Mouse (Mus musculus) heart, adult 9 months (tissue): ENCODE measurements around the gene Mcu.

Experiments used
- DNase-seq, 2 experiments: peaks; one replicate each; pipeline ENCODE4 v3.0.0; 2022; ENCODE audit warnings: low spot score in 2 of 2

The Mcu gene

DNA sequence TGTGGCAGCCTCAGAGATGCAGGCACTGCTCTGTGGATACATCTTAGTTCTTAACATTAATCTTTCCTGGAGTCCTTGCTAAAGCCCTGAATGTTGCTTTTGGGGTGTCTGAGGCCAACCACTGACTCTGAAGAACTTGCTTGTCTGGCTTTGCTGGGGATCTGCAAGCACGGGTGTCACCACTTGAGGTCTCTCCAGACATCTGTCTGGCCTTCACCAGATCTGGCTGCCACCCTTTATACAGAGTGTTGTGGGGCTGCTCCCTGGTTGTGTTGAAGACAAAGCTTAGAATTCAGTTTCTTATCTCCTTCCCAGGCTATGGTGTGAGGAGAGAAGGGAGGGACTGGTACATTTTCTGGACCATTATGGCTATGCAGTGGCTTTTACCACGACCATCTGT lies 122.4 kb downstream of the Mcu start:
- DNase-seq = no peak

DNA sequence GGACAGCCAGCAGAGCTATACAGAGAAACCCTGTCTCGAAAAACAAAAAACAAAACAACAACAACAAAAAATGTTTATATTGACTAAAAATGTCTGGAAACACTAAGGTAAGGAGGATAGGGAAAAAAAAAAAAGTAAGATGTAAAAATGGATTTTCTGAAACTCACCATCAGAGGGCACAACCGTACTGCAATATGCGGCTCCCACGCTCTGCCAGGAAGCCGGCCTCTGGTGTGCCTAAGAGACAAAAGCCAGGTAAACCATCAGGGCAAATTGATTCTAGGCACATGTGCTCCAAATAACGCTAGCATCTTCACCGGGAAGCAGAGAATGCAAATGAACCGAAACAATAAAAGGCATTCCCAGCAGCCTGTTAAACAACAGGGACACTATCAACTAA lies 125.6 kb downstream of the Mcu start:
- no peak for DNase-seq

DNA sequence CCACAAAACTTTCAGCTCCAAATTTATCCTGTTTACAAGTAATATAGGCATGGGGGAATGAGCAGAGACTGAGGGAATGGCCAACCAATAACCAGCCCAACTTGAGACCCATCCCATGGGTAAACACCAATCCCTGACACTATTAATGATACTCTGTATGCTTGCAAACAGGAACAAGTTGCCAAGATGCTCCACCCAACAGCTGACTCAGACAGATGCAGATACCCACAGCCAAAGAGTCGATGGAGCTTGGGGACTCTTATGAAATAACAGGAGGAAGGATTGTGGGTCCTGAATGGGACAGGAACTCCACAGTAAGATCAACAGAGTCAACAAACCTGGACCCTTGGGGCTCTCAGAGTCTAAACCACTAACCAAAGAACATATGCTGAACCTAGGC lies 127.1 kb downstream of the Mcu start:
- peak; percentile 27 to 45 for DNase-seq

DNA sequence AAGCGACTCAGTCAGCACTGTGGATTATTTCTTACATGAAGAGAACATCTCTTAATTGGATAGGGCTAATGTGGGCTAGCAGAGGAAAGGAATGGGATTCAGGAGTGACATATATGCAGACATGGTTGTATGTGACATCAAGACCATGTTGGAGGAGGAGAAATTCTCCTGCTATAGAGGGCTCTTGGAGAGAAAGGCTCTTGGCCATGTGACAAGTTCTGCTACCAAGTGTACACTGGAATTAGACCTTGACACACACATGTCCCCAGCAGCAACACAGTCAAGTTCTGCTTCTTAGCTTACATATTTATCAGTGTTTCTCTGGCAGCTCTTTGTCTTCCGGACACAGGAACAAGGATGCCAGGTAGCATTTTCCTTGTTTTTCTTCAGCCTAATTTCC lies 129.1 kb downstream of the Mcu start:
- no peak for DNase-seq

DNA sequence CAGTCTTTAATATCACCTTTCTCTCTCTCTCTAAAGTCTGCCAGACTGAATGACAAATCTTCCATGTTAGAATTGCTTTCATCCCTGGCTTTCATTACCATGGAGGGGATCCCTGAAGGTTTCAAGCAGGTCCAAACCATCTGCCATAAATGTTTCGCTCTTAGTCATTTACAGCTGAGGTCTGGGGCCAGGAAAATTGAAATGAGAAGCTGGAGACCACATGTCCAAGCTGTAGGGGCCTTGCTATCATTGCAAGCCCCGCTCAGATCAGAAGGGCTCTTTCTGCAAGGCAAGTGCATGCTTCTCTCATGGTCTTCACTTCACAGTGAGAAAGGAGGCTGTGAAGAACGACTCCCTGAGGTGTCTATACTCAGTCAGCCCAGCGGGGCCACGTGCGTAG lies 132.2 kb downstream of the Mcu start:
- DNase-seq = no peak

DNA sequence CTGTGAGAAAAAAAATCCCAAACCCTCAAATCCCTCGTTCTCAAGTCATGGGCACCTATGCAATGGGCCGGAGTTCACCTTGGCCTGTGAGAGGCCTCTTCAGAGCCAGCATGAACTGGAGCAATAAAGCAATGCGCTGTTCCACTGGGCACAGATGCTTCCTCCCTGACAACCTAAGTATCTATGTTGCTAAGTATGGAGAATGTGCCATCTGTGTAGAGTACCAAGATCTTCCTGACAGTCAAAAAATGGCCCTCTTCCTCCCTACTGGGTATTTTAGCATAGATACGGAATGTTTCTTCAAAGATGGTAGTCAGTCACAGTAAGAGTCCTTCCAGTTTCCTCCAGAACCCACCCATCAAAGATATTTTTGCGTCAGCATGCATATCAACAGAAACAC lies 135.1 kb downstream of the Mcu start:
- no peak for DNase-seq

DNA sequence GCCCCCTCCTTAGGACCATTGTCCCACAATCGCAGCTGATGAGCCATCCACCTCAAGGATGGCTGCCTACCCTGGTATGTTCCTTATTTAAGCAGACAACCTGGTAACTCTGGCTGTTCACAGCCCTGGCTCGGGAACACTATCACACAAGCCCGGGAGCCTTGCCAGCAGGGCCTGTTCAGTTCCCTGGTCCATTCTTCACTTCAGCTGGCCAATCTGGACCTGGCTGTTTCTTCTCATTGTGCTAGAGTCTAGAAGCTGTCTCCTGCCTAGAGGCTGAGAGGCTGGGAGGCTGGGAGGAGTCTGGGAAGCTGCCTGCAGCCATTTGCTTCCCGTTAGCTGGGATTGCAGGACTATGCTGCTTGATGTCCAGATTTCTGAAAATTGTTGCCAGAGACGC lies 146.0 kb downstream of the Mcu start:
- peak; percentile 50 to 54 for DNase-seq

DNA sequence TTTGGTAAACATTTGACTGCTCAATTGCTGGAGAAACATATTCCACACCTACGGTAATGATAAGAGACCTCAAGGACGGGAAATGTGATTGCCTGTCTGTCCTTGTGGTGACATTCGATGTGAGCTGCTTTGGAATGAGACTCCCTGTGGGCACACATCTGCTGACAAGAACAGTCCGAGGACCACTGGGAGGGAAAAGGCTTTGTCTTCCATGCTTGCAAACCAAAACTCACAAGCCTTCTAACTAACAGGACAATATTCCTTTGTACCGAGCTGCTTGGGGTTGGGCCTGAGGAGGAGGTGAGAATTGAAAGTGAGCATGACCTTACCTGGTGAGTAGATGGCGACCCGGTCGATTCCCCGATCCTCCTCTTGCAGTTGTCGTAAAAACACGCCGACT lies 149.2 kb downstream of the Mcu start:
- no peak for DNase-seq

DNA sequence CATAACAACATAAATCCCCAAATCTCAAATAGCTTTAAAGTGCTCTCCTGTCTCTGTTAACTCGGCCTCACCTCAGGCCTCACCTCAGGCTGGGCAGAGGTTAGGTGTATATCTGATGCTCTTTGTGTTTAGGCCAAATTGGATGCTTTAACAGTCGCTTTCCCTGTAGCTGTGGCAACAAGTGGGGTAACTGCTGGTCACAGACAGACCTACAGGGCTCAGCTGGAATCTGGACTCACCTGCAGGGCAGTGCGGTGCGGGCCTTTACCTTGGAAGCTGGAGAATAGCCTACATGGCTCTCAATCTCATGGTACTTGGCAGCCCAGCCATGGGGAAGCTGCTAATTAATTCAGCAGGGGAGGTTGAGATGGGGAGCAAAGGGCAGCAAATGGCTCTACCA lies 149.9 kb downstream of the Mcu start:
- DNase-seq = no peak

DNA sequence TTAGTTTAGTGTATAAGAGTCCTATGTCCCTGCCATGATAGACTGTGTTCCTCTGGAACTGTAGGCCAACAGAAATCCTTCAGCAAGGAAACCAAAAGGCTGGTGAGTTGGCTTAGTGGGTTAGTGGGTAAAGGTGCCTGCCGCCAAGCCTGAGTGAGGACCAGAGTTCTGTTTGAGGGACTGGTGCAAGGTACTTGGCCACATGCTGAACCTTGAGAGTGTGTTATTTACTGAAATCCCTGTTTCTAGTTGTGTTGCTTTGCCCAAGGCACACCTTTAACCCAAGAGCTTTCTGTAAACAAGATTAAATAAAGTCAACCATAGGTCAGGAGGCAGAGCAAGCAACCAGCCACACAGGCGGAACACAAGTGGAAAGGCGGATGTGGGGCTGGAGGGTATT lies 150.9 kb downstream of the Mcu start:
- DNase-seq = no peak

DNA sequence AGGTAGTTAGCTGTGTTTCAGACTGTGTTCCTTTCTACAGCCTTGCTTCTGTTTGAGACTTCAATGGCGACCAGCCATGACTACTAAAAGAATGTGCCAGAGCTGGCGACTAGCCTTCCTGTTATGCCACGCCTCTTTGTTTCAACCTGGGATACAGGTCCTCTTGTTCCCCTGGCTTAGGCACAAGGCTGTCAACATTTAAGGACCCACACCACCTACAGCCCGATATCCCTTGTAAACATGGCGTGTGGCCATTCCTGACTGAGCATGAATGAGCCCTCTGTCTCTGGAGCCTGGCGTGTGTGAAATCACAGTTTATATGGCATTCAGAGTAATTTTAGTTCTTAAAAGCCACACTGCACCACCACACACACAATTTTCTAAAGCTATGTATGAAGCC lies 154.2 kb downstream of the Mcu start:
- DNase-seq = no peak

DNA sequence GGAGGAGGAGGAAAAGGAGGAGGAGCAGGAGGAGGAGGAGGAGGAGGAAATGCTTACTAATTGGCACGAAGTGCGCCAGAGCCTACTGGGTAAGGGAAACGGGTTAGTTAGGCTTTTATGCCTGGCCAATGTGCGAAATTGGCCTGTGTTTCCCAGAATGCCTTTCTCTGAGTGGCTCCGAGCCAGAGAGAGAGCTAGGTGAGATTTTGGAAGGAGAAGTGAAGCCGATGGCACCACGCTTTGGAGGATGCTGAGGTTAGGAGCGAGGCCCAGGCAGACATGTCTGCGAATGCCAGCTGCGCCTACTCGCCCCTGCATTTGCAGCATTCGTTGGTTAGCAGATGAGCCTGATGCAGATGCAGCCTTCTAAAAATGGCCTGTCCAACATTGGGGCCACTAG lies 156.7 kb downstream of the Mcu start:
- no peak for DNase-seq

DNA sequence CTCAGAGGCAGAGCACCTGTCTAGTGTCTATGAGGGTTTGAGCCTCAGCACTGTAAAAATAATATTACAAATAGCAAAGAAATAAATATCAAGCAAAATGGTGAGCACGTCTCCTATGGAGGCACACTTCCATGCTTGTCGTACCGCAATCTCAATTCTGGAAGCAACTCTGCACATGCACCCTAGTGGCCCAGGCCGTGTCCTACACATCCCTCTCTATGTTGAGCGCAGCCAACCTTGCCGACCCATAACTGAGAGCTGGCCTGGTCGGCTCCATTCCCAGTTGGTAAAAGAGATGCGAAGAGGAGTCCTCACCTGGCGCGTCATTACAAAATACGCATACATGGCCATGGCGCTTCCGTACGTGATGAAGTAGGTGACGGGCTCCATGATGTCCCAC lies 161.9 kb downstream of the Mcu start:
- DNase-seq = no peak

DNA sequence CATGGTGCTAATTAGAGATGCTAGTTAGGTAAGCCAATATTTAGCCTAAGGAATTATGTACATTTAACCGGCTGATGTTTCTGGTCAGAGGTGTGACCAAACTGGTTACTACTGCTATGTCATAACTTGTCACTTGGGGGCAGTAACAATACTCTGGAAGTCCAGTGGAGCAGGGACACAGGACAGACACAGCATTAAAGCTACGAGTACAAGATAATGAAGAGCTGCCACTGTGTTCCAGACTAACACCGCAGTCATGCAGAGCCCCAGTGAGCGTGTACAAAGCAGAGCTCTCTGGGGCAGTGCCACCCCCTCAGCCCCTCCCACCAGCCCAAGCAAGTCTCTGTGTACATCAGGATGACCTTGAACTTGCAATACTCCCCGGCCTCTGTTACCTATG lies 164.7 kb downstream of the Mcu start:
- peak in 1 of 2 experiments; percentile 27 for DNase-seq

DNA sequence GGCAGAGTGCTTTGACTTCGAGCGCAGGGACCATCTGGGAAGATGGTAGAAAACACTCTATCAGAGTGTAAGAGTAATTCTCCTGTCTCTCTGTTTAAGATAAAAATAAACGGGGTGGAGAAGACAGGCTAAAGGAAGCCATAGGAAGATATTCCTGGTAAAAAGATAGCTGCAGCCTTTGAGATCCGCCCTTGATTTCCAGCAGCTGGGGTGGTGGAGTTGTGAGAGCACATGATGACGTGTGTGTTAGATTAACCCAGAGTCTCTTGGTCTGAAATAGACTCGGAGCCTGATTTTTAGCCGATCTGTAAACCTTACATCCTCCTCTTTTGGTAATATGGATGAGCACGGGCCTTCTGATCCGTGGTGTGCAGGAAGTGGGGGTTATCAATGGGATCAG lies 168.9 kb downstream of the Mcu start:
- DNase-seq = no peak

DNA sequence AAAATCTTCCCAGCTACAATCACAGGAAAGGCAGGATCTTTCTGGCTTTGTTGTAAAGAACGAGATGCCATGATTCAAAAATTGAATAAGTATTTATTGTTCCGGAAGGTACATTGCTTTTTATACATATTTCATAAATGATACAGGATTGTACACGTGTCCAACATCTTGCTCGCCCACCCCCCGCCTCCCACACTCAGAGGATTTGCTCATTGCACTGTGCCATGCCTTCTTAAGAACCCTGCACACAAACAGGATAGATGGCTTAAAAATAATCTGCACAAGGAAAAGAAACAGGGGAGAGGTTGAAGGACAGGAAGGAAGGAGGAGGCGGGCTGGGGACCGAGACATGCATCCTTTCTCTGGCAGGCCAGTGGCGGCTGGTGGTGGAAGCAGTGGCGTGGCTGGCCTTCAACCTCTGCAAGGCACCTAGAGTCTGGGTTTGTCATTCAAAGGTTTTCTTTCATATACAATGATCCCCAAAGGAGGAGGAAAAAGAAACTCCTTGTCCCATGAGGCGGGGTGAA lies 169.5 kb downstream of the Mcu start:
- DNase-seq = no peak

DNA sequence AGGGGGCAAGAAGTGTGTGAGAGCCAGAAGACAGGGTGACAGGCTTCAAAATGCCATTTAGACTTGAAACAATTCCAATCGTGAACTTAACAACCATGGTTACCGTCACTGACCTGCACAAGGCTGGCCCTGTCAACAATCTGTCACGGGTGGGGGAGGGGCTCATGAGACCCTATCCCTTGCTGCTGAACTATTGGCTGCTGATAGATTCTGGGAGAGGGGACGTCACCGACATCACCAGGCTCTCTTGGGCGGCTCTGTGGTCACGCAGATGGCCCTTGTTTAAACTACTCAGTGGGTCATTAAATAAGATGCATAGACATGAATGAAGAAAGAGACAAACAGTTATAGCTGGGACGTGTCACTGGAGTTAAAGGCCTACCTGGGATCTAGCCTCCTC lies 171.9 kb downstream of the Mcu start:
- DNase-seq = no peak

DNA sequence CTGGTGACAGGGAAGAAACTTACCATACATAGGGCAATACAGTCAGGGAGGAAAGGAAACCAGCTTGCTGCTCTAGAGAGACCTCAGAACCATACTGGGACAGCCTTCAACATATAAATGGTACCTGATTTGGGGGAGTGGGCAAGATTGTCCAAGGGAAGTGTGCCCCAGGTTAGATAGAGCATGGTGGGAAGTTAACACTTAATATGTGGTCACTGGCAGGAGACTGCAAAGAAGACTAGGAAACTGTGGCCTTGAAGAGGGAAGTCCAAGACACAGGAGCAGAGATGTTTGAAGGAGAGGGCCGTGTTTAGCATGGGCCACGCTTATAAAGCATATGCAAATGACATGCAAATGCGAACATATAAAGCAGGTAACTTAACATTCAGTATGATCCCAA lies 172.4 kb downstream of the Mcu start:
- no peak for DNase-seq

DNA sequence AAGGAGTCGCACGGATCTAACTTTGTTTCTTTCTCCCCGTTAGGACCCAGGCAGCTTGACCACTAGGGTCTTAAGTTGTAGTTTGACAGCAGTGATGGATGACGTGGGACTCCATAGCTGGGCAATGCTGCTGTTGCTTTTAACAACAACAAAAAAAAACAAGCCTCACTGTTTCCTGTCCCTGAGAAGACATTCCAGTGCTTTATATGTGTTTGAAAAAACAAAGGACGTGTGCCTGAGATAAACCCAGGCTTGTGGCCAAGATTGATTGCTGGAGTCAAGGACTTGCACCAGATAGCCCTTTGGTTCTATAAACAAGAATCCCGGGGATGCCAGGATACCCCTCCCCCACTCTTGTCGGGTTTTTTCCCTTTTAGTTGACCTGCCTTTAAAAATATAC lies 173.3 kb downstream of the Mcu start:
- DNase-seq = peak in 1 of 2 experiments; percentile 10

DNA sequence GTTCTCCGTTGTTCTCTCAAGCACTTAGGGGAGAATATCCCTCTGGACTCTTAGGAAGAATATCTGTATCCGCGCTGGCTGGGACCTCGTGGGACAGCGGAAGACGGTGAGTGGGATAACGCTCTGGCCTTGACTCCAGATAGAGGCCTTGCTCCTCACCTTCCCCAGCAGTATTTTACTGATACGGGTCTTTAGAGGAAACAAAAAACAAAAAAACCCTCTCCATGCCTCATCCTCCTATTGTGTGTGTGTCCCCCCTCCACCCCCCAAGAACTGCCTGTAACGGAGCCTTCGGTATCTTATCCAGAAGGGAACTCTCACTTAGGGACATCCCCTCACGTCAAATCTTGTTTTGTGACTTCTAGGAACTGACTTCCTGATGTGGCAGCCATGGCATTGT lies 174.8 kb downstream of the Mcu start, which contains the start of gene Oit3:
TSS of gene Oit3 (minus strand) at position 44 of the 400 bp plus-strand sequence.
- DNase-seq = no peak

DNA sequence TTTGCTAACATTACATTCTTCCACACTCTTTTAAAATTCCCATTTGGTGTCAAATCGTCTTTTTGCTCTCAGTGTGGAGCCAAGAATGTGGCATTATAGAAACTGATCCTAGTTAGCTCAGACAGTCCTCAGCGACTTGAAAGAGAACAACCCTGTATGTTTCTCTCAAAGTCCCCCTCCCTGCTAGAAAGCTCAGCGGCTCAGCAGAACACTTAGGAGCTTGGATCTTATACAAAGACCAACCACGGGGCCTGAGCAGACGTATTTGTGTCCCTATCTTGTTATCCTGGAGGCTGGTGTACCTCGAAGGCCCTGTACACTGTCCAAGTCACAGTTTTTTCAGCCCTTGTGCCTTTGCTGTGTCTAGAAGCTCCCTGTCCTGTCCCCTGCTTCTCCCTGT lies 176.3 kb downstream of the Mcu start:
- no peak for DNase-seq

DNA sequence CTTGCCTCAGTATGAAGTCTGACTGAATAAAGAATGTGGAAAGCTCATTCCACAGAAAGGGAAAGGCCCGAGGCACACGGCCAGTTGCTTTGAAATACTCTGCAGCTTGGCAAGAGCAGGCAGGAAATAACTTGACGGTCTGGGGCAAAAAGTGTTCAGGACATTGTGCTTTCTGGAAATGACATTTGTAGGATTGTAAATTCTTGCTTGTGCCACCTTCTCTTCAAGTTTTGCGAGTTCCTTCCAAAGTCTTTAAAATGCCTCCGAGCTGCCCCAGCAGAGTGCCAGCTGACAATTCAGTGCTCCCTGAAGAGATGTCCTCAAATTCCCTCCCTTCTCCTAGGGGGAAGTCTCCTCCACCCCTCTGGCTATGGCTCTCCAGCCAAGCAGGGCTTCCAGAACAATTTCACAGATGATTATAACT lies 177.0 kb downstream of the Mcu start:
- peak; percentile 33 to 67 for DNase-seq

DNA sequence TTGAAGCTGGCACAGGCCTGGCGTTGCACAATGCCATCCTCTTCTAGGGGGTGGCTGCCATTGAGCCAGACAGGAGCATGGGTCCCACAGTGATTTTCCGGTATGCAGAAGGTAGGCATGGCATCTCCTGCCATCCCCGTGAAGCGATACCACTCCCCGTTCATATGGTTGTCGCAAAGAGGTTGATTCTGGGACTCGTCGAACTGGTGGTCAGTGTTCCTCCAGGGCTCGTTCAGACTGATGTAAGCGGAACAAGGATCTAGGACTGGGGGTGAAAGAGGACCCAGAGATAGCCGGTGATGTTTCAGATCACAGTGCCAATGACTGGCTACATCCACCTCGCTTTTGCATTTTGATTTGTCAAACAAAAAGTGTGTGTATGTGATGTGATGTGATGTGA lies 177.8 kb downstream of the Mcu start:
- DNase-seq = no peak

DNA sequence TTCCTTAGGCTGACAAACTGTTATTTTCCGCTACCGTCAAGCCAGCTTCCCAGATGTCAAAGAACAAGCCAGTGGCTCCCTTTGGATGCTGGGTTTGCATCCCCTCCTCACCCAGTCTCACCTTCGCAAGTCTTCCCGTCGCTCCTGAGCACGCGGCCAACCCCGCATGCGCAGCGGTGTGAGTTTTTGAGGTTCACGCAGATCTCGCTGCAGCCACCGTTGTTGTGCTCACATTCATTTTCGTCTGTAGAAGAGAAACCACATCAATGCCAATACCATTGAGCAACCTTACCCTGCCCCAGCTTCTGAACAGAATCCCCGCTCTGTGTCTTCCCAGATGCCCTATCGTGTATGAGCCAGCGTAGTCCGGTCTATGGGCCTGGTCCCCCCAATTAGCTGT lies 180.7 kb downstream of the Mcu start:
- DNase-seq = no peak
